Mouse (Mus musculus): Measurements from ENCODE around the gene Dclre1a. TPM values are rescaled to one million over a fixed set of nuclear protein-coding genes. Genes with fewer than 3 reads are reported as not detected.

Gene Dclre1a
- polyA plus RNA-seq, 1 experiment, result 8.4 TPM

DNA sequence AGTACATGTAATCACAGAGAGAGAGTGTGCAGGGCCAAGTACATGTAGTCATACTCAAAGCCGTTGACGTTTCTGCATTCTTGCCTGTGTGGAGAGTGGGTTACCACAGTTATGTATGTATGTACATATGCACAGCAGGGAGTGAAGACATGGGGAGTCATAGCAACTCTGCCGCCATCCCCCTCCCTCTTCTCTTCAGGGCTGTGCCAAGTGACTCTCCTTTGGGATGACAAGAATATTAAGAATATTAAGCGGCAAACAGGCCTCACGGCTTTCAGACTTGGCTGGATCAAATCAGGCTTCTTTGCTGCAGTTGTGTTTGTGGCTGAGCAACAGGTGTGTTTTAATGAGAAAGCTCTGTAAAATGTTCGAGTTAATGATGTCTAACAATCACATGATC is 58.4 kb downstream of the Dclre1a start:
- Histone ChIP-seq H3K27ac (ENCODE audit: insufficient read depth, low read length) (no peak overlapping the region), H3K4me1 (ENCODE audit: control insufficient read depth, insufficient read depth, low read length) (no peaks in the 10 kb centered on the region), H3K4me3 (replicated peaks; ENCODE audit: insufficient read depth, low read depth, low read length) (no peak overlapping the region), H3K27me3 (ENCODE audit: control insufficient read depth, insufficient read depth, low read length) (no peaks in the 10 kb centered on the region)
- DNase-seq, result no peak
- WGBS, result 41% methylated on average over 6 of the region's 6 CpGs
- TF ChIP-seq POLR2A (IDR thresholded peaks at IDR 0.05; ENCODE audit: borderline replicate concordance, insufficient read depth, low read length) (no peak), CTCF (IDR thresholded peaks at IDR 0.05; ENCODE audit: borderline replicate concordance, insufficient read depth, low read depth, low read length) (no peak)

DNA sequence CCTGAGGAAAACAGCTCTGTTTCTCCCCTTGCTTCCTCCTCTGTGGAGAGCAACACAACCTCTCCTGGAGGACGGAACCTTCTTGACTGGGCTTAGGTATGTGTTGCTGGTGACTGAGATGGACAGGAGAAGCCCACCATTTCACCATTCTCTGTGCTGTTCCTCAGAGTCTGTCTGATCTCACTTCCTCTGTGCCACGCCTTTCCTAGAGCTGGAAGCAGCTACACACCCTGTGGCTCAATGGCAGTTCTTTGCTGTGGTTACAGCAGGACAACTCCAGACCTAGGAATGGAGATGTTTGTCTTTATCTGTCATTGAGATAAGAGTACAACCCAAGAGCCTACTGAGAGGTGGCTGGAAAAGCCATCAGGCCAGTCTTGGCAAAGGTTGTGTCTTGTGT is 60.7 kb downstream of the Dclre1a start:
- DNase-seq, result no peak
- no peaks in the 10 kb centered on the region; the same call in 1 of the 2 replicates for H3K4me1 ChIP-seq (ENCODE audit: control insufficient read depth, insufficient read depth, low read length)
- H3K27me3 ChIP-seq (ENCODE audit: control insufficient read depth, insufficient read depth, low read length), result no peaks in the 10 kb centered on the region
- WGBS, result 97% methylated on average over 2 of the region's 2 CpGs
- H3K27ac ChIP-seq (ENCODE audit: insufficient read depth, low read length), result no peak overlapping the region
- H3K4me3 ChIP-seq (replicated peaks; ENCODE audit: insufficient read depth, low read depth, low read length), result no peak overlapping the region
- TF ChIP-seq CTCF (IDR thresholded peaks at IDR 0.05; ENCODE audit: borderline replicate concordance, insufficient read depth, low read depth, low read length) (no peak), POLR2A (IDR thresholded peaks at IDR 0.05; ENCODE audit: borderline replicate concordance, insufficient read depth, low read length) (no peak)

DNA sequence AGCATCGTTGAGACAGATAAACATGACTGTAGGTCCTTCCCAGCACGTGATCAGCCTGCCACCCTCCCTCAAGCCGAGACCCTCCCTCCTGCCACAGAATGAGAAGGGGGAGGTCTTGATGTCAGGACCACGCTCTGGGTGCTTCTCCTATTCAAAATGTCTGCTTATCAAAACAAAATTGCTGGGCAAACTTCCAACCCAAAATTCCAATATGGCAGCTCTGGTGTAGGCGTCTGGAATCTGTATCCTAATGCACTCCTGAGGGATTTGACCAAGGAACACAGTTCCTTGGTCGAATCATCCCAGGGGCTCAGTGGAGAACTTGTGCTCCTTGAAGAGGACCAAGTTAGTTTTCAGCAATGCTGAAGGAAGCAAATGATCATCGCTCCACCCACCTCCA is 61.1 kb downstream of the Dclre1a start:
- Histone ChIP-seq H3K27me3 (ENCODE audit: control insufficient read depth, insufficient read depth, low read length) (no peaks in the 10 kb centered on the region), H3K4me3 (replicated peaks; ENCODE audit: insufficient read depth, low read depth, low read length) (no peak overlapping the region), H3K27ac (ENCODE audit: insufficient read depth, low read length) (no peak overlapping the region), H3K4me1 (ENCODE audit: control insufficient read depth, insufficient read depth, low read length) (no peaks in the 10 kb centered on the region; the same call in 1 of the 2 replicates)
- TF ChIP-seq CTCF (IDR thresholded peaks at IDR 0.05; ENCODE audit: borderline replicate concordance, insufficient read depth, low read depth, low read length) (no peak), POLR2A (IDR thresholded peaks at IDR 0.05; ENCODE audit: borderline replicate concordance, insufficient read depth, low read length) (no peak)
- 83% methylated on average over 7 of the region's 7 CpGs for WGBS
- DNase-seq, result no peak

DNA sequence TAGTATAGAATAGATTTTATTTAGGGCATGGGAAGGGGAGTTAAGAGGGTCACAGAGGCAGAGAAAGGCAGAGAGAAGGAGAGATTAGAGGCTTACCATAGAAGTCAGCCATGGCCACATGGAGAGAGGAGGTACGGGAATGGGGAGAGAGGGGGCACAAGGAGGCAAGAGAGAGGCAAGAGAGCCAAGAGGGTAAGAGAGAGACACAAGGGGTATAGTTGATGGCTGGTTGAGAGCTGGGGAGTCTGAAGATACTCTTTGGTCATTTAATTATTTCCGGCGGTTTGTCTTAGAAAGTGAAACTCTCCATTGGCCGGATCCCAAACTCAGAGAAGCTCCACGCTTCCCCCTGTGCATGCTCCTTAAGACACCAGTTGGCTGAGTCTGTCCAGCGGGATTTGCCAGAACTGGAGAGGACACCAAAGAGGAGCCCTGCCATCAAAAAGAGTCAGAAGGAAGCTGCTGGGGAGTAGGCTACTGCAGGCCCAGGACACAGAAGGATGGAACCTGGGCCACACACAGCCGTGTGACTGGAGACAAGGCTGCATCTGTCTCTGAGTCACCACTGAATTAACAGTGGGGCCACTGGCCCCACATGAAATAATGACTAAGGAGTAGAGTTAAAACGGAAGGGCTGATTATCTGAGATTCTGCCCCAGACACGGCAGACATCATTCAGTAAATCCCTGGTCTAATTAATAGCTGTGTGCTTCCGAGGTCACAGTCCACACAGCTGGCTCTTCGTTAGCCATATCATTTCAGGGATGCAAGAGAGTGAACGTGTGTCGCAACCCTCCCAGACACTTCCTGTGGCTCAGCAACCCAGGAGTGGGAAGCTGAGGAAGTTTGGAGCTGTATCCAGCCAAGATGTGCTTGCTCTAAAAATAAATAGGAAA is 62.4 kb downstream of the Dclre1a start:
- WGBS, result 30% methylated on average over 13 of the region's 13 CpGs
- Histone ChIP-seq H3K27ac (ENCODE audit: insufficient read depth, low read length) (no peak overlapping the region), H3K27me3 (ENCODE audit: control insufficient read depth, insufficient read depth, low read length) (no peaks in the 10 kb centered on the region), H3K4me1 (ENCODE audit: control insufficient read depth, insufficient read depth, low read length) (no peaks in the 10 kb centered on the region; the same call in 1 of the 2 replicates), H3K4me3 (replicated peaks; ENCODE audit: insufficient read depth, low read depth, low read length) (no peak overlapping the region)
- DNase-seq, result no peak
- TF ChIP-seq POLR2A (IDR thresholded peaks at IDR 0.05; ENCODE audit: borderline replicate concordance, insufficient read depth, low read length) (no peak), CTCF (IDR thresholded peaks at IDR 0.05; ENCODE audit: borderline replicate concordance, insufficient read depth, low read depth, low read length) (no peak)

DNA sequence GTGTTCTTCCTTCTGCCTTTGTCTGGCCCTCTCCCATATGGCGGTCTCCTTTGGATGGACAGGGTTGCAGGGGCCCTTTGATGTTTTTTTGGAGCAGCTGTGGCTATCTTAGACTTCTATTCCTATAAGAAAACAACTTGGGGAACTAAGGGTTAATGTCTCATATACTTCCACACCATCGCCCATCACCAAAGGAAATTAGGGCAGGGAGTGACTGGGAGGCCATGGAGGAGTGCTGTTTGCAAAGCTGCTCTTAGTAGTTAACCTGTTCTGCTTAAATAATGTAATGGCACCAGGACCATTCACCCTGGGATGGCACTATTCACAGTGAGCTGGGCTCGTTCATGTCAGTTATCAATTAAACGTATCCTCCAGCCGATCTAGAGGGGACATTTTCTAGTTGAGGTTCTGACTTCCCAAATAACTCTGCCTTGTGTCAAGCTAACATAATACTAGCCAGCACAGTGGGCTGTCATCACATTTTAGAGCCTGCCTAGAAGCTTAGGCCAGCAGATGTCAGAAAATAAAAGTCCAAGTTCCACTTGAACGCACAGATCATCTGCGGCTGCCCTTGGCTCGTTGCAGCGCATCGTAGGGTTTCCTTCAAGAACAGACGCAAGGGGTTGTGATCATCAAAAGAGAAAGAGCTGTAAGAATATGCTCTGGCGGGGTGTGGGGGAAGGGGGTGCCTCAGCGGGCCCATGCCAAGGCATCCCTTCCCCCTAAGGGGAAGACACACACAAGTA is 63.2 kb downstream of the Dclre1a start:
- H3K27ac ChIP-seq (ENCODE audit: insufficient read depth, low read length), result no peak overlapping the region

More for the DNA sequence above, 63.2 kb downstream of the Dclre1a start:
- 31% methylated on average over 13 of the region's 13 CpGs for WGBS
- Histone ChIP-seq H3K27me3 (ENCODE audit: control insufficient read depth, insufficient read depth, low read length) (no peaks in the 10 kb centered on the region), H3K4me3 (replicated peaks; ENCODE audit: insufficient read depth, low read depth, low read length) (no peak overlapping the region), H3K4me1 (ENCODE audit: control insufficient read depth, insufficient read depth, low read length) (no peaks in the 10 kb centered on the region; the same call in 1 of the 2 replicates)
- no peak for TF ChIP-seq CTCF (IDR thresholded peaks at IDR 0.05; ENCODE audit: borderline replicate concordance, insufficient read depth, low read depth, low read length)
- no peak for TF ChIP-seq POLR2A (IDR thresholded peaks at IDR 0.05; ENCODE audit: borderline replicate concordance, insufficient read depth, low read length)
- DNase-seq, result no peak

Other genes starting within 250 kb of the Dclre1a start
- 0.59 and 0.74 TPM in 2 replicates for gene Nrap, start 158.2 kb downstream of the Dclre1a start, polyA plus RNA-seq (2012; rRNA removed)
- 2.9 and 3.1 TPM in 2 replicates for gene Casp7, start 151.1 kb downstream of the Dclre1a start, polyA plus RNA-seq (2012; rRNA removed)
- 0.15 TPM in 1 of 2 replicates, not detected in the other for gene Plekhs1, start 86.6 kb downstream of the Dclre1a start, polyA plus RNA-seq (2012; rRNA removed)
- gene Nhlrc2, start within 50 bp of the Dclre1a start, polyA plus RNA-seq (2012; rRNA removed), result 10.8 and 11.8 TPM in 2 replicates
- gene Adrb1, start 174.0 kb upstream of the Dclre1a start, polyA plus RNA-seq (2012; rRNA removed), result 4.0 and 4.1 TPM in 2 replicates

Measured in cerebellum, adult 2 months (tissue).